Mouse (Mus musculus): Measurements from ENCODE around the gene Pdzrn3. TPM values are rescaled to one million over a fixed set of nuclear protein-coding genes. Genes with fewer than 3 reads are reported as not detected.

The Pdzrn3 gene
- total RNA-seq, 2 experiments from 2014 or later, result 15.7 to 21.4 TPM

- no peak for DNase-seq
Observed at GRCm38 (mm10) chr6:101289428-101289827, 88.3 kb downstream of the Pdzrn3 start.

- no peak for DNase-seq
Observed at GRCm38 (mm10) chr6:101287566-101288173, 90.0 kb downstream of the Pdzrn3 start.

GRCm38 (mm10) chr6:101287077-101287476 is 90.6 kb downstream of the Pdzrn3 start:
- no peak for DNase-seq

DNA sequence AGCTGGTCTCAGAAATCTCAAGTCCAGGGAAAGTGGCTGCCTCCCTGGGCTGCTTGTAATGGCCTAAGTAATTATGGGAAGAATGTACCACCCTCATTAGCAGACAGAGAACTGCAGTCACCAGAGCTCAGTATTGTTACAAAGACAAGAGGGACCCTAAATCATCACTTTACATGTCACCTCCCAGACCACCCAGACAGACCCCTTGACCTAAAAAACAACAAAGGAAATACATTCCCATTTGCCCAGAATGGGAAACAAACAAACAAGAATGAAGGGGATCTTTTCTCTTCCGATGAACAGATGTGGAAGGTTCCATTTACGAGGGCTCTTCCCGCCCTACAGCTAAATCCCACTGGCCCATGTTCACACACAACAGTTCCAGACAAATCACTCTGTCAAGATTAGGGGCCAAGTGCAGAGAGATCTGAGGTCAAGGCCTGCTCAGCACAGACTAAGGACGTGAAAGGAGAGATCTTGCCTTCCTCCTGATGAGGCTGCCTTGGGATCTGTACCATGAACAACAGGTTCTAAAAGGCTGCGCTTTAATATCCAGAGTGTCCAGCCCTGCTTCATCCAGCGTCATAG is 93.2 kb downstream of the Pdzrn3 start:
- no peak for DNase-seq

DNA sequence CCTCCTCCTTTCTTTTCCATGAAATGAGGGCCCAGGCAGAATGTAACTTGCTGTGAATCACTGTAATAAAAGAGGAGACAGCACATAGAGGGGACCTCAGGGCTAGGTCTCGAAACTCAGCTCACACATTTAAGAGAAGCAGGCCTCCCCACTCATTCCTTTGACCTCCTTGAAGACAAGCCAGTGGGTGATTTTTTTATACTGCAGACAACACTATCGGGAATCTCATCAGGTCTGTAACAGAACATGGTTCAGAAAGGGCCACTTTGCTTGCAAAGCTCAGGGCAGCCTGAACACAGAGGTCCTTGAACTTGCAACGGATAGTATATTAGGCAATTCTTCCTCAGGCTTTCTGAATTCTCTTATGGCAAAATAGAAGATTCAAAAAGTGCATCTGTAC is 93.8 kb downstream of the Pdzrn3 start:
- no peak for DNase-seq

GRCm38 (mm10) chr6:101281644-101282043 is 96.1 kb downstream of the Pdzrn3 start:
- DNase-seq, result no peak

DNA sequence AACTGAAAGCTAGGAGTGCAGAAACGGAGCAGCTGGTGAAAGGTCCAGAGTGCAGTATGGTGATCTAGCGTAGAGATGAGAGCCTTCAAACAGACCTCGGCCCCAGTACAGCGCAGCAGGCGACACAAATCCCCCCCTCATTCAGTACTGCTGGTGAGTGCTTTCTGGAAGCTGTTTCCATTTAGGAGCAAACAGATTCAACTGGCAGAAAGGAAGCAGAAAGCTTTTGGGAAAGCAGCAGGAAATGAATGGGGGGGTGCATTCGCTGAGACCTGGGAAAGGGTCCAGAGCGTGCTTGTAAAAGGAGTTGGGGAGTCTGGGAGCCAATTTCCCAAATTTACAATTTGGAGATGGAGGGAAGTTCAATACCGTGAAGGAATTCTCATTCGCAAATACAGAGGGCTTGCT is 96.9 kb downstream of the Pdzrn3 start:
- no peak for DNase-seq

DNA sequence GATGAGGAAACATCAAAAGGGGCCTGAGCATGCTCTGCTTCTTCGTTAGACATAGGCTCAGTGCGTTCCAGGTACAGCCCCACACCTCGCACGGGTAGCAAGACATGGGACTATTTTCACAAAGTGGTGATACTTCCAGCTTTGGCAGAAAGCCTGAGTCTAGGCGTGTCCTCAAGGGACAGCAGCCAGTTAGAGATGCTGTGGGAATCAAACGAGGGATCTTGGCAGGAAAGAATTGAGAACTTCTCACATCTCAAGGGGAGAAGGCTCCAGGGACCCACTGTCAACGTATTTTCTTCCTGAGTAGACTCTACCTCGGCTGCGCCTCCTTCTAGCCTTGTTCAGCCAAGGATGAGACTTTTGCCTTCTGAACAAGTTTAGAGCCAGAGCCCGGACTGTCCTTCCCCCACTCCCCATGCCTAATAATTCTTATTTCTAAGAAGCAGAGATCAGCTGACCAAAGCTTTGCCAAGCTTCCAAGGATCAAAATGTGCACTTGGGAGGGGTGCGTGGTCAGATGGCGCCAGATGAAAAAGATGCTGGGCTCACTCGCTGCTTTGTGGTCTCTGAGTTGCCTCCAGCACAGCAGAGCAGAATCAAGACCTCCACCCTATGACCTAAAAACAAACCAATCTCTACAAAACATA is 99.3 kb downstream of the Pdzrn3 start:
- DNase-seq, result peak; percentile 32

DNA sequence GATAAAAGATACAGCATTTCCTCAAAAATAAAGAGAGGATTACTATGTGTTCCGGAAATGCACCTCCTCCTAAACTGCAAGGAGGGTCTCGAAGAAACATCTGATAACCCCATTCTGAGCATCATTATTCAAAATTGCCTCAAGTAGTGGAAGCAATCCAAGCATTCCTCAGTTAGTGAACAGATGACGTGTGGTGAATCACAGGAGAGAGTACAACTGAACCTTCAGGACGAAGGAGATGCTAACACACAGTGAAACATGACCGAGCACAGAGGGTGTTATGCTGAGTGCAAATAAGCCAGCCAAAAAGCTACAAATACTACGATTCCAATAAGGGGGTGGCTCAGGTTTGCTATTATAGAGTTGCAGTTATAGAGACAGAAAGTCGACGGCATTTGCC is 101.4 kb downstream of the Pdzrn3 start:
- no peak for DNase-seq

GRCm38 (mm10) chr6:101275806-101276205 is 101.9 kb downstream of the Pdzrn3 start:
- DNase-seq, result no peak

DNA sequence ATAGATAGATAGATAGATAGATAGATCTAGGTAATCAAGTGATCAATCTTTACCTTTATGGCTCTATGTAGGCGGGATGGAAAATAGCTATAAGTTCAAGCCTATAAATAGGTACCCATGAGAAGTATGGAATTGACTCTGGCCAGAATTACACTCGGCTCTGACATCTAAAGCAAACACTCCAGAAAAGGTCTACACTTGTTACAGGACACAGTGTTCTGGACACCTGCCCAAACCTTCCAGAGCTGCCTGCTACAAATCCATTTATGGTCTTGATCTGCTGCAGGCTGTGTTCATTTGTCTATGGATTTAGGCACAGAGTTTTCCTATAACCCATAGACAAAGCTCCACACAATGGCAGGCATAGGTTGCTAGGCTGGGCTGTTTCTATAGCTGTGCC is 102.9 kb downstream of the Pdzrn3 start:
- no peak for DNase-seq

DNA sequence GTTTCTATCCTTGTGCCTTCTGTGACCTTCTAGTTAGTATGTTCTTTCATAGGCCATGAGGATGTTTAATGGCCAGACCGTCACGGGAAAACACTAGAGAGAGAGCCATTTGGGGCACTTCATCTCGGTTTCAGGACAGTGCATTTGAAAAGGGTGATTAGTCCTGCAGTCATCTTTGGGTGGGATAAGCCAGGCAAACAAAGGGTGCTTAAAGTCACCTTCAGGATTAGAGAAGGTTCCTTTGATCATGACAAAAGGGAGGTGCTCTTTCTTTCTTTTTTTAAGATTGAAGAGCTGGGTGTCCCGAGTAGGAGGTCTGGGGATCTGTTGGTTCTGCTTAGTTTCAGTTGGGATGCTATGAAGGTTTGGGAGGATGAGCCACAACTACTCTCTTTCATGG is 105.4 kb downstream of the Pdzrn3 start:
- DNase-seq, result no peak

DNA sequence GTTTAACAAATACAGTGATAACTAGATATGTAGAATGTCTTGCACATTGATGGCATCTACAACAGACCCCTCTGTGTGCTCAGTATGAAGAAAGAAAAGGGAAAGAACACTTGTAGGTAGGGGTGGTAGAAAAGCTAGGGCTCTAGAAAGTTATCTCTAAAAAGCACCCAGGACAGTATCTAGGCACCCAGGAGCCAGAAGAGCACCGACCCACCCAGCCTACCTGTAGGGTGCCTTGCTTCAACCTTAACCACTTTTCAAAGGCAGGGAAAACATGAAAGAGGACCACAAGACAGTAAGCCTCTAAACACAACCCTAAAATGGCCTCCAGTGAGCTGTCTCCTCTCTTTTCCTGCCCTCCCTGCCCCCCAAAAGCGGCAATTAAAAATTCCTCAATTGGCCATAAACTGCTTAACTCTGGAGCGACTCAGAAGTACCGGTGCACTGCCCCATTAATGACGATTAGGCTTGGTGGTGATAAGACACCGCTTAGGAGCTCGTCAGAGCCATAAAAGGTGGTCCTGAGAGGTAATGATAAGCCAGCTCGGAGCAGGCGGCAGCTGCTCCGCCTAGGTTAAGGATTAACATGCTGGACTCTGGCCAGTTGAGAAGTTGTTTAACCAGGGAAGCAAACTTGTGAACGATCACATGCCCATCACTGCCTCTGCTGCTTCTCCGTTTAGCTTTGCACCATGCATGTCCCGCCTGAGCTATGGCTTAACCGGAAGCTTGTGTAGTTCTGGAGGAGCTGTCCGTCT is 106.1 kb downstream of the Pdzrn3 start:
- DNase-seq, result no peak

DNA sequence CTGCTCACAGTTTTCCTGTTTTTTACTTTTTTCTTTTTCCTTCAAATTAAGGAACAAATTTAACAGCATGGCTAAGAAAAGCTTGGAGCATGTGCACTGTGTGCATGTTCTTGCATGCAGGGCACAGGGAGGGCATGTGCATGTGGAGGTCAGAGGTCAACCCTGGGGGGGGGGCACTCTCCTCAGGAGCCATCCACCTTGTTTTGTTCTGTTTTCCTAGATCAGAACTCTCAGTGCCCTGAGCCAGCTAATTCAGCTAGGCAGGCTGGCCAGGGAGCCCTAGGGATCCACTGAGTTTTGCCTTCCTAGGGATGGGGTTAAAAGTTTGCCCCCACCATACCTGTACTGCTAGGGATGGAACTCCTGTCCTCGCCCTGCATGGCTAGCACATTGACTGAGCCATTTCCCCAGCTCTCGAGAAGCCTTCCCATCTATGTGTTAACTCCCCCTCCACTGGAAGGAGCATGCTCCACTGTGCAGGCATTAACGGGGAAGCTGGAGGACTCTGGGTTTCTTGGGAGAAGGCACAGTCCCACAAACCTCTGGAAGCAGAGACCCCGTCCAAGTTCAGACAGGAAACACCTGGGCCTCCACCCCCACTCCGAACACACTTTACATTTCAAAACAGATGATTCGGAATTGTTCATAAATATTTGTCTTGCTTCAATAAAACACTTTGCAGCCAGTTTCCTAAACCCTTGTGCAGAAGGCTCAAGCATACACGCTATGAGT is 107.4 kb downstream of the Pdzrn3 start:
- DNase-seq, result no peak

DNA sequence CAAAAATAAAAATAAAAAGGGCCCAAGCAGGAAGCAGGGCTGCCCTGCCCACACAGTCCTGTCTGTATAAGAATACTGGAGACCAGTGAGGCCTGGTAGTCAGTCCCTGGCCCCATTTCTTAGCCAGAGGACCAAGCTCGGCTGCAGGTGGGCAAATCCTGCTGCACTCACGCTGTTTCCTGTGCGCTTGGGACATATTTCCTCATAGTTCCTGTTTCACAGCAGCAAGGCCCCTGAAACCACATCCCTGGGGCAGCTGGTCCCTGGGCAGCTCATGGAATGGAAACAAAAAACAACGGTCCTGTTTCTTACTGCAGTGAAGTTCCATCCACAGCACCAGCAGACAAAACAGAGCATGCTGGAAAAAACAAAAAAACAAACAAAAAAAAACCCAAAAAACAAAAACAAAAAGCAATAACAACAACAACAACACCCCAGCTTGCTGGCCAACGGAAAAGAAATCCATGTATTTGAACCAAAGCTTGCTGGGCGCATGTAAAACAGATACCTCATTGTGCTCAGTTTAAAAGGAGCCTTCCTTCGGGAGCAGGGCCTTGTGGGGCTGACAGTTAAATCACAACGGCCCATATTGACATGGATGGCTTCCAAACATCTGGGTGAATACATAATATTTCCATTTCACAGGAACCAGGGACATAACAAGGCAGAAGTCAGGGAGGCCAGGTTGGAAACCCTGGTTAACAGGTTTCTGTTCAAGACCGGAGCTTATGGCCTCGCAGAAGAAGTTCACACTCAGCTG is 108.2 kb downstream of the Pdzrn3 start:
- DNase-seq, result no peak

DNA sequence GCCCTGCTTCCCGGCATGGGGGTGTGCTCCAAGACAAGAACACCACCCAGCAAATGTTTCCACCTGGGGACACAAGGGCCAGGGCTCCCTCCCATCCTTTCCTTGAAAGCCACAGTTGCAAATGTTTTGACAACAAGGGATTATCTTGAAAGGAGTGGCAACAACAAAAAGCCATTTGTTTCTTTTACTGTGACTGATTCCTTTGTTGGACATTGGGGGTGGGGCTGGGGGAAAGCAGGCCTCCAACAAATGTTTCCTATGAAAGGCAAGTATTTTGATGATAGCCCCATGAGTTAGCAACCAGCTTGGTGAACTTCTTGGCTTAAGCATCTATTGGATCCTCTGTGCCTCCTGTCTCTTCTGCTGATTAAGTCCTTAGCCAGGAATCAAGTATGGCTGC is 109.4 kb downstream of the Pdzrn3 start:
- no peak for DNase-seq

GRCm38 (mm10) chr6:101266787-101267186 is 110.9 kb downstream of the Pdzrn3 start:
- DNase-seq, result peak; percentile 87

DNA sequence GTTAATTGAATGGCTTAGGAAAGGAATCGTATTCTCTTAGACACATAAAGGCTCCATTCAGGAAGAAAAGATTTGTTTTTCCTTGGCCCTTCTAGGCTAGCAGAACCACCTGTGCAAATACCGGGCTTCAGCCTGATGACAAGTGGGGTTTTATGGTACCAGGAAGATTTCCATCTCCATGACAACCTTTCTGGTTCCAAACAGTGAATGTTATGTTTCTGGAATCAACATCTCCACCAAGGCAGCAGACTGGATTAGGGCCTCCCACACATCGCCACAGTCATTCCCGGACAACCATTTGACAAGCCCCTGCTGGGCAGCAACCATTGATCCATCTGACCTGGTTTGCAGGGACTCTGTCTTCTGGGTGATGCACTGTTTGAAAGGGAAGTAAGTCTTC is 114.2 kb downstream of the Pdzrn3 start:
- DNase-seq, result no peak

- peak; percentile 61 for DNase-seq
Observed at GRCm38 (mm10) chr6:101261513-101261912, 116.2 kb downstream of the Pdzrn3 start.

DNA sequence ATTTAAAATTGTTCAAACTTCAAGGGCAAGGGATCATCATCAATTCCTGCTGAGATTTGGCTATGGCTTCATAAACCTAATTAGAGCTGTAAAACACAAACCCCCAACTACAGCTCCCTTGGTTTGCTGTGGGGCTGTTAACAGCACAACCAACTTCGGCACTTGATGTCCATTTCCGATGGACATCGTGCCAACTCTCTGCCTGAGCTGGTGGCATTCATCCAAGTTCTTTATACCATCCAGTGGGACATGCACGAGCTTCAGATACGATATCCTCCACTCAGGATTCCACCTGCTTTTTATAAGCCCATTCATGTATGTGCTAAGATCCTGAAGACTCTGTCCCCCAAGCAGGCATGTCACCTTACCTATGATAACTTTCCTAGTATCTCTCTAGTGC is 118.3 kb downstream of the Pdzrn3 start:
- peak; percentile 24 for DNase-seq

- peak; percentile 31 for DNase-seq
Observed at GRCm38 (mm10) chr6:101257418-101257817, 120.3 kb downstream of the Pdzrn3 start.

- DNase-seq, result no peak
Observed at GRCm38 (mm10) chr6:101254652-101255051, 123.0 kb downstream of the Pdzrn3 start.
